Mouse (Mus musculus): Measurements from ENCODE around the gene Vangl1. TPM values are rescaled to one million over a fixed set of nuclear protein-coding genes. Genes with fewer than 3 reads are reported as not detected.

The Vangl1 gene
- polyA plus RNA-seq, 1 experiment from 2014 or later: 14.0 TPM

- TF ChIP-seq CTCF (IDR thresholded peaks at IDR 0.05) (no peak), EP300 (IDR thresholded peaks at IDR 0.05) (no peak)
- Histone ChIP-seq H3K4me3 (ENCODE audit: low read depth, low read length) (no peak overlapping the region), H3K4me1 (ENCODE audit: insufficient read depth, low read depth, low read length) (peaks cover 24% of the 10 kb centered on the region; the same call in 1 of the 2 replicates), H3K27me3 (replicated peaks; ENCODE audit: insufficient read depth, low read length) (no peaks in the 10 kb centered on the region), H3K9me3 (ENCODE audit: low read length) (no peaks in the 10 kb centered on the region), H3K9ac (replicated peaks; ENCODE audit: low read depth) (no peak overlapping the region), H3K36me3 (ENCODE audit: insufficient read depth, low read length) (no peaks in the 10 kb centered on the region), H3K4me2 (replicated peaks; ENCODE audit: low read depth, low read length) (no peak overlapping the region), H3K27ac (ENCODE audit: low read length) (no peak overlapping the region)
- DNase-seq (ENCODE audit: low spot score) (no peak), ATAC-seq (no peak)
- WGBS: 60% methylated on average over 2 of the region's 2 CpGs
Observed at GRCm38 (mm10) chr3:102195762-102196161, 8.7 kb downstream of the Vangl1 start.

- ATAC-seq: no peak
- WGBS: 22% methylated on average over 11 of the region's 11 CpGs
- no peaks in the 10 kb centered on the region for H3K9me3 ChIP-seq (ENCODE audit: low read length)
- H3K27ac ChIP-seq (ENCODE audit: low read length): 0 out of 2 replicates have a peak overlapping the region, but pooled peaks have one; percentile 1
- no peak overlapping the region for H3K9ac ChIP-seq (replicated peaks; ENCODE audit: low read depth)
- peak; percentile 28 for DNase-seq (ENCODE audit: low spot score)
- no peaks in the 10 kb centered on the region for H3K27me3 ChIP-seq (replicated peaks; ENCODE audit: insufficient read depth, low read length)
- 0 out of 2 replicates have a peak overlapping the region, but pooled peaks have one; percentile 2 for H3K4me2 ChIP-seq (replicated peaks; ENCODE audit: low read depth, low read length)
- TF ChIP-seq EP300 (IDR thresholded peaks at IDR 0.05) (no peak), CTCF (IDR thresholded peaks at IDR 0.05) (no peak)
- H3K4me3 ChIP-seq (ENCODE audit: low read depth, low read length): no peak overlapping the region
- H3K4me1 ChIP-seq (ENCODE audit: insufficient read depth, low read depth, low read length): peaks cover 24% of the 10 kb centered on the region; the same call in 1 of the 2 replicates
- no peaks in the 10 kb centered on the region for H3K36me3 ChIP-seq (ENCODE audit: insufficient read depth, low read length)
Observed at GRCm38 (mm10) chr3:102194291-102195051, 10.0 kb downstream of the Vangl1 start.

GRCm38 (mm10) chr3:102193488-102194290 is 10.8 kb downstream of the Vangl1 start:
- peak; percentile 46 for DNase-seq (ENCODE audit: low spot score)
- ATAC-seq: peak; percentile 78
- Histone ChIP-seq H3K9me3 (ENCODE audit: low read length) (no peaks in the 10 kb centered on the region), H3K4me1 (ENCODE audit: insufficient read depth, low read depth, low read length) (peaks cover 21% of the 10 kb centered on the region; the same call in 1 of the 2 replicates), H3K4me3 (ENCODE audit: low read depth, low read length) (no peak overlapping the region), H3K9ac (replicated peaks; ENCODE audit: low read depth) (no peak overlapping the region), H3K4me2 (replicated peaks; ENCODE audit: low read depth, low read length) (peak overlapping the region; percentile 20), H3K36me3 (ENCODE audit: insufficient read depth, low read length) (no peaks in the 10 kb centered on the region), H3K27me3 (replicated peaks; ENCODE audit: insufficient read depth, low read length) (no peaks in the 10 kb centered on the region), H3K27ac (ENCODE audit: low read length) (0 out of 2 replicates have a peak overlapping the region, but pooled peaks have one; percentile 1)
- TF ChIP-seq EP300 (IDR thresholded peaks at IDR 0.05) (no peak), CTCF (IDR thresholded peaks at IDR 0.05) (no peak)
- WGBS: 11% methylated on average over 19 of the region's 20 CpGs

- no peak overlapping the region for H3K4me3 ChIP-seq (ENCODE audit: low read depth, low read length)
- peak; percentile 43 for DNase-seq (ENCODE audit: low spot score)
- H3K4me2 ChIP-seq (replicated peaks; ENCODE audit: low read depth, low read length): no peak overlapping the region
- H3K9me3 ChIP-seq (ENCODE audit: low read length): no peaks in the 10 kb centered on the region
- peaks cover 19% of the 10 kb centered on the region; the same call in 1 of the 2 replicates for H3K4me1 ChIP-seq (ENCODE audit: insufficient read depth, low read depth, low read length)
- 0 out of 2 replicates have a peak, but pooled peaks have one; percentile 18 for ATAC-seq
- WGBS: 54% methylated on average over 2 of the region's 2 CpGs
- H3K9ac ChIP-seq (replicated peaks; ENCODE audit: low read depth): no peak overlapping the region
- no peak overlapping the region for H3K27ac ChIP-seq (ENCODE audit: low read length)
- no peaks in the 10 kb centered on the region for H3K27me3 ChIP-seq (replicated peaks; ENCODE audit: insufficient read depth, low read length)
- no peaks in the 10 kb centered on the region for H3K36me3 ChIP-seq (ENCODE audit: insufficient read depth, low read length)
- TF ChIP-seq CTCF (IDR thresholded peaks at IDR 0.05) (no peak), EP300 (IDR thresholded peaks at IDR 0.05) (no peak)
Observed at GRCm38 (mm10) chr3:102192621-102193020, 11.9 kb downstream of the Vangl1 start.

GRCm38 (mm10) chr3:102191575-102191974 is 12.9 kb downstream of the Vangl1 start:
- TF ChIP-seq CTCF (IDR thresholded peaks at IDR 0.05) (no peak), EP300 (IDR thresholded peaks at IDR 0.05) (no peak)
- no peaks in the 10 kb centered on the region for H3K27me3 ChIP-seq (replicated peaks; ENCODE audit: insufficient read depth, low read length)
- H3K36me3 ChIP-seq (ENCODE audit: insufficient read depth, low read length): no peaks in the 10 kb centered on the region
- ATAC-seq (no peak), DNase-seq (ENCODE audit: low spot score) (no peak)
- no peak overlapping the region for H3K9ac ChIP-seq (replicated peaks; ENCODE audit: low read depth)
- no peaks in the 10 kb centered on the region for H3K9me3 ChIP-seq (ENCODE audit: low read length)
- WGBS: 76% methylated on average over 3 of the region's 3 CpGs
- H3K4me2 ChIP-seq (replicated peaks; ENCODE audit: low read depth, low read length): no peak overlapping the region
- peaks cover 19% of the 10 kb centered on the region; the same call in 1 of the 2 replicates for H3K4me1 ChIP-seq (ENCODE audit: insufficient read depth, low read depth, low read length)
- no peak overlapping the region for H3K27ac ChIP-seq (ENCODE audit: low read length)
- H3K4me3 ChIP-seq (ENCODE audit: low read depth, low read length): no peak overlapping the region

GRCm38 (mm10) chr3:102190642-102191041 is 13.9 kb downstream of the Vangl1 start:
- H3K4me1 ChIP-seq (ENCODE audit: insufficient read depth, low read depth, low read length): peaks cover 19% of the 10 kb centered on the region; the same call in 1 of the 2 replicates
- no peaks in the 10 kb centered on the region for H3K36me3 ChIP-seq (ENCODE audit: insufficient read depth, low read length)
- H3K4me2 ChIP-seq (replicated peaks; ENCODE audit: low read depth, low read length): no peak overlapping the region
- no peak for TF ChIP-seq CTCF (IDR thresholded peaks at IDR 0.05)
- no peak for TF ChIP-seq EP300 (IDR thresholded peaks at IDR 0.05)
- H3K4me3 ChIP-seq (ENCODE audit: low read depth, low read length): no peak overlapping the region
- no peak overlapping the region for H3K9ac ChIP-seq (replicated peaks; ENCODE audit: low read depth)
- H3K27me3 ChIP-seq (replicated peaks; ENCODE audit: insufficient read depth, low read length): no peaks in the 10 kb centered on the region
- DNase-seq (ENCODE audit: low spot score) (no peak), ATAC-seq (no peak)
- H3K27ac ChIP-seq (ENCODE audit: low read length): no peak overlapping the region
- no peaks in the 10 kb centered on the region; the same call in 1 of the 2 replicates for H3K9me3 ChIP-seq (ENCODE audit: low read length)
